Mouse (Mus musculus) lung, postnatal 0 days (tissue): ENCODE results near the gene Itpr2.

ENCODE experiments used
- CTCF ChIP-seq: IDR thresholded peaks from 2 replicates; pipeline ENCODE4 v1.5.1; 2016; ENCODE audit warnings: antibody characterized with exemption, mild to moderate bottlenecking
- EP300 ChIP-seq: IDR thresholded peaks from 2 replicates; pipeline ENCODE4 v1.6.1; 2016; ENCODE audit warnings: antibody characterized with exemption, mild to moderate bottlenecking, control low read depth

DNA sequence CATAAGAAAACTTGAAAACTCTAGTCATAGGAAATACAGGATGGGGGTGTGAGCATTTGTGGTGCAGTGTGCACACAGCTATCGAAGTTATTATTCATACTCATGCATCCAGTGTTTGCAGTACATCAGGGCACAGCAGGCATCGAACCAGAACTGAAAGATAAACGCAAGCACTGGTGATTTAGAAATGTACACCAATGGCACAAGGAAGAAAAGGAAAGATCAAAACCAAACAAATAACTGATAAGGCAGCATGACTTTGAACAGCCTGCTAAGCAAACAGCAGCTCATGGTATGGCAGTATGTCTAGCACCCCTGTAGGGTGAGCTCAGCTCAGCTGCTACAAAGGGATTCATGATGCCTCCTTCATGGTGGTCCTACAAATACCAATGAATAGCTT lies 13.3 kb downstream of the Itpr2 start:
- TF ChIP-seq CTCF (no peak), EP300 (no peak)
